Mouse (Mus musculus) lung, postnatal 36 days (tissue): ENCODE measurements at regions not wholly inside any gene's neighbourhood (a gene's known extent, or its start where the extent isn't known, plus 50 kb on each side); places are given as distances from the start of the nearest gene placed in this dataset.

Source experiments
- DNase-seq: peaks from one replicate; pipeline ENCODE4 v3.0.0; 2022; ENCODE audit warnings: mixed read lengths

- no peak for DNase-seq
These were observed 275.3 kb upstream of the Slc24a5 start for GRCm38 (mm10) chr2:124792633-124793036.

DNA sequence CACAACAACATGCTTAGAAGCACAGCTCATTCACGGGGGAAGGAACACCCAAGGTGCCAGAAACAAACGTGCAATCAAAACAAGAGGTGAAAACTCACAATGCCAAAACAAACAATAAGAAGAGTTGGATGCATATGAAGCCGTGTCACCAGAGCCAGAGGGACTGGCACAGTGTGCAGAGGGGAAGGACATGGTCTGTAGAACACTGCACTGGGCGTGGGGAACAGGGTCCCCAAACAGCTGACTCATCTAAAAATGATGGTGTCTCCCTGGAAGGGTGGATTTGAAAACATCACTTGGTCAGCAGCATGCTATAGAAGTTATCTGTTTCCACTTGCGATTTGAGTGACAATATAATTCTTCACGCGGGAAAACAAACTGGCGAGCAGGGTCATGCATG, 256.2 kb upstream of the Slc24a5 start:
- no peak for DNase-seq

DNA sequence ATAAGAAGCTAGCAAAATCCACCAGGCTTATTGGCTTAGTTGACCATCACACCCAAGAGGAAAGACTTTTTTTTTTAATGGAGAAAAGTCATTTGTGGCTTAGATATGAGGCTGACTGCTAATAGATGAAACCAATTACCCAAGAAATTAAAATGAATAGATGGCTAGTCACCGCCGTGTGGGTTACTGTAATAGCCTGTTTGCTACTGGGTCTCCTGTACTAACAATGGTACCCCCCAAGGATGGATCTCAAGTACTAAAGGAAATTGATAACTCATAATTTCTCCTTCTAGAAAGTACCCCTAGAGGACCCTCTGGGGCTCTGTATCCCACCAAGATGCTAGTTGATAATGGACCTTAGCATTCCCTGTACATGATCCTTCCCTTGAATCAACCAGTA, 251.1 kb upstream of the Slc24a5 start:
- DNase-seq = no peak

DNA sequence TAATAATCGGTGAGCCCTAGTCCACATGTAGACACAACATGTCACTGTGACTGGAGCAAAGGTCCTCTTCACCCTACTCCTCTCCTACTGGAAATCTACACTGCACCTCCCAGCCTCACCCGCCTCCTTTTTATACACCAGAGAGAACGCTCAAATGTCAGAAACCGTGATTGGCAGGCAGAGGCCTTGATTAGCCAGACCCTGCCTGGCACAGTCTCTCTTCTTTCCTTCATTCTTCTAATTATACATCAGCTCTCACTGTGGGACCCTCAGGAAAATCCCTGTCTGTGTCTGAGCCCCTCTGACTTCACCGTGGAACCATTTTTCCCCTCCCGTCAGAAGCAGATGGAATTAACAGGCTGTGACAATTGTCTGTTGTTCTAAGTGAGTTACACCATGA, 248.1 kb upstream of the Slc24a5 start:
- DNase-seq = no peak

DNA sequence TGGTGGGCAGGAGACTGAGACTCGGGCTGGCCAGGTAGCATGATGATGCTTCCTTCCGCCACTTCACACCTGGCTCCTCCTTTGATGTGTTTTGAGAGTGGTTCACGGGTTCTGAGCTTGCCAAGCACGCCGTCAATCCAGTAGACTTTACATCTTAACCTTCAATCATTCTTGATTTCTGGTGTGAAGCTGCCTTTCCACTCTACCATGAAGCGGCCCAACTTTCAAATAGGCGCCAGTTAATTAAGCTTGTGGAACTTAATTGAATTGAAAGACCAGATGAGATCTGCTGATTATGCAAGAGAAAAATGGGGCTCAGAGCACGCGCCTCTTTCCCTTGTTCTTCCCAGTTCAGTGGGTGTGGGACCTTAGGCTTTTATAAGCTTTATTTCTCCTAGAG, 247.1 kb upstream of the Slc24a5 start:
- DNase-seq = no peak

DNA sequence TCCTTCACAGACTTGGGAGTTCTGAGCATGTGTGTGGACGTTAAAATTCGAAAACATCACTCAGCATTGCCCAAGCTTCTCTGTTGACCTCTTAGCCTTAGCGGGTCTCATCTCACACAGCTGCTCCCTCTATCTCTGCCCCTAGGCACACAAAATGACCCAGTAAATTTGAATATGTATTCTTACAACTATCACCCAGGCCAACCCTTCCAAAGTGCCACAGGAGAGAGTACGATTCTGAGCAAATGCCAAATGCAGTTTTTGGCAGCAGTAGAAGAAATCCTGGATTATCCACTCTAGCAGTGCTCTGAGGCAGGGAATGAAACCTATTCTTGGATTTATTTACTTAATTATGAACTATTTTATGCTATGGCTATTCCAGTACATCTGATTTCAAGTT, 246.6 kb upstream of the Slc24a5 start:
- no peak for DNase-seq

GRCm38 (mm10) chr2:124848812-124849211, 219.1 kb upstream of the Slc24a5 start:
- DNase-seq = peak; percentile 83

GRCm38 (mm10) chr2:124858504-124858903, 209.4 kb upstream of the Slc24a5 start:
- peak; percentile 93 for DNase-seq

DNA sequence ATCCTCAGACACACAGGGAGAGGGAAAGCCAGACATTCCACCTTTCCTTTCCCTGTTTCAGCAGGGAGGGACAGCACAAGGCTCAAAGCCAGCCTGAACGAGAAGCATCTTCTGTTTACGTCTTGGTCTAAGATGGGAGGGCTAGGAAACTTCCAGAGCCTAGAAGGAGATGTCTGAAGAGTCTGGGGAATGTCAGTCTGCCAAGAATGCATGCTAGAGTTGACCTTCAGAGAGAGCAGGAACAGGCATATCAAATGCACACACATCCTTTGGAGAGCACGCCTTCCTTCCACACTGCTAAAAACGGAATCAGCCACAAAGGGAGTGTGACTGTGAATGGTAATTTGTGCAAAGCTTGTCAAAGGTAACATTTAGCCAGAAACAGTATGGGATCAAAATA, 179.7 kb upstream of the Slc24a5 start:
- DNase-seq = no peak

- no peak for DNase-seq
These were observed 172.9 kb upstream of the Slc24a5 start for GRCm38 (mm10) chr2:124895002-124895401.

- DNase-seq = peak; percentile 39
These were observed 164.4 kb upstream of the Slc24a5 start for GRCm38 (mm10) chr2:124903556-124903955.

GRCm38 (mm10) chr2:124905076-124905475, 162.8 kb upstream of the Slc24a5 start:
- DNase-seq = peak; percentile 70

GRCm38 (mm10) chr2:124918986-124919761, 148.8 kb upstream of the Slc24a5 start:
- DNase-seq = peak; percentile 9

DNA sequence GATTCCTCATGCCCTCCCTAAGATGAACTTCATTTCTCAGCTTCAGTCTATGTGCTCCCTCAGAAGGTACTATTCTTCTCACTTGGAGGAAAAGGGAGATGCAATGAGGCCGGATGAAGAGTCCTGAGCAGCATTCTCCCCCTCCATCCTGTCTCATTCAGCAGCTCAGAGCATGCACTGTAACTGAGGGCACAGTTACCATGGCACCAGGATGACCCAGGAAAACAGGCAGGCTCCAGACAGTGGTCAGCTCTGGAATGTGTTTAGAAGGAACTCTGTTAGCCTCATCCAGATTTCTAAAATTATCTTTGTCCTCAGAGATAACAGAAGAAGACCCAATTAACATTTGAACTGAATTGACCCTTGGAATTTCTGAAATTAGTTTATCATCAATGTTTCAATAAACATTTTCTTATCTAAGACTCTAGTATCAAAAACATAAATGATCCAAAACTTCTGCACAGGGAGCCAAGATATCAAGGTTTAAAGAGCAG, 148.1 kb upstream of the Slc24a5 start:
- peak; percentile 28 for DNase-seq

DNA sequence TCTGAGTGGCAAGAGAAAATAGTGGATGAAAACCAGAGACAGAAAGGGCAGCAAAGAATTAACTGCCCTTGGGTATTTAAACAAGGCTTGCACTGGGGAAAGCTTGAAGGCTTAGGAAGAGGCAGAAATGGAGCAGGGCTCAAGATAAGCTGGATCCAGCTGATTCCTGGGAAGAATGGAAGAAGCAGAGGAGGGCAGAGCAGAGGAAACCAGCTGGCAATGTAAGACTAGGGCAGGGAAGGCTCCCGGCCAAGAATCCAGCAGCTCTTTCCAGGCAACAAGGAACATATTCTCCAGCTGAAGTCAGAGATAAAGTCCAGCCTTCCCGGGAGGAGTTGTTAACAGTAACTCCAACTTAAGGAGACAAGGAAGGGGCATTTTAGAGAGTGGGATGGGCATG, 147.7 kb upstream of the Slc24a5 start:
- peak; percentile 72 for DNase-seq

GRCm38 (mm10) chr2:124927882-124928758, 139.8 kb upstream of the Slc24a5 start:
- DNase-seq = peak; percentile 87

GRCm38 (mm10) chr2:124928759-124929113, 139.2 kb upstream of the Slc24a5 start:
- no peak for DNase-seq

DNA sequence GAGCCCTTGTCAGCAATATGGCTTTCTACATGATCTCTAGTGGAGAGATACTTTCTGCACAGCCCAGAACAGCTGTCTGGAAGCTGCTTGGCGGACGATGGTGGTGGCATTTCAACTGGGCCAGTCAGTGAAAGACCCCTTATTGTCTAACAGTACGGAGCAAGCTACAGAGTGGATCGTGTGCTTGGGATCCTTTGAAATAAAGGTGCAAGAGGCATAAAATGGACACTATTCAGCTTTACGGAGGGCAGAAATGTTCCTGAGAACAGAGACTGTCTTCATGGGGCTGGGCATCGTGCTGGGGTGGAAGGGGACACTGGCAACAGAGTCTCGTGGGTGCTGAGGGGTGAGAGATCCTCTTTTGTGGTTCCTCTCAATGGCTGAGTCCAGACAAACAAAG, 137.2 kb upstream of the Slc24a5 start:
- DNase-seq = no peak

GRCm38 (mm10) chr2:124932566-124932965, 135.4 kb upstream of the Slc24a5 start:
- no peak for DNase-seq

DNA sequence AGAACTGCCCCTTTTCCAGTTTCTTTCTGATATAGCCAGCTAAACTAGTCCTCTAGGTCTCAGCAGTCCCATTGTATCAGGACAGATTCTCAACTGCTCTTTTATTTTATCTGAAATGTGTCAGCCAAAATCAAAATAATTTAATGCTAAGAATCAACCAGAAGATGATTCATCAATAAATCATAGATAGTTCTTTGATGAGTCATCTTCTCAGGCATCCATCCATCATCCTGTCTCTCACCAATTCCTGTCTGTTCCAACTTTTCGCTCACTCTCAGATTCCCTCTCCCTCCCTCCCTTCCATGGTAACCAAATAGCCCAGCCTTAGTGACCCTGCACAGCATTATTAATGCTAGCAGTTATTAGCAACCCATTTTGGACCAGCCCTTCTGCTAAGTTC, 134.0 kb upstream of the Slc24a5 start:
- no peak for DNase-seq

DNA sequence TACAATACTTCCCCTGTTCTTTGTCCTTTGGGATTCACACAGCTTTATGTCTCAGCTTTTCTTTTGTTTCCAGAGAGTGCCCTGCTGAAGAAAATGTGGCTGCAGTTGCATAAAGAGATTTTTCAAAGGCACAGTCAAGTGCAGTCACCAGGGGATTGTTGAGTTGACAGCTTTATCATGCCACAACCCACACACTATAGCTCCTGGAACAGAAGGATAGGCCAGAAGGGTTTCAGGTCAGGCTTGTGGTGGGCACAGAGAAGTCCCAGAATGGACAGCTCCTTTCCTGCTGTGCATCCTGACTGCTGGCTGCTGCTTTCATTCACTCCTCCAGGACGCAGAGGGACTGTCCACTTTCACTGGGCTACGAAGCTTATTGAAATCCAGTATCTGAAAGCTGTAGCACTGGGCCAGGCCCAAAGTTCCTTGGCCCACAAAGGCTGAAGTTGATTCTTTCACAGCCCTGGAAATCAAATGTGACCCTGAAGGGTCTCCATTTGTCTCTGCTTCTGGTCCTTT, 119.6 kb upstream of the Slc24a5 start:
- peak; percentile 10 for DNase-seq

DNA sequence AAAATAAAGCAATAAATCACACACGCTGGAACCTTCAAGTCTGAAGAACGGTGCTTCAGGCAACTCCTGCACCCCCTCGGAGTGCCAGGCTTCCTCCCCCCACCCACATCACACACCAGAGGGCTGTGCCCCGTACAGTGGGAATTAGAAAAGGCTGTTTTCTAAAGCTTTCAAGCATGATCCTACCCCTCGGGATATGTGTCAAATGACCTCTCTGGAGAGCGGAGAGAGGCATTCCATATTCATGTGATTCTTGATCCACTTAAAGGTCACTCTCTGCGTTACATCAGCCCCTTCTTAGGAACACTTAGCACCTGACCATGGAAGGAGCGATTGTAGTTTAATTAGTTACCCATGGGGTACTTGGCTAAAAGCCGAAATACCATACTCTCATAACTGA, 119.1 kb upstream of the Slc24a5 start:
- DNase-seq = peak; percentile 62

GRCm38 (mm10) chr2:124952212-124952611, 115.7 kb upstream of the Slc24a5 start:
- no peak for DNase-seq

DNA sequence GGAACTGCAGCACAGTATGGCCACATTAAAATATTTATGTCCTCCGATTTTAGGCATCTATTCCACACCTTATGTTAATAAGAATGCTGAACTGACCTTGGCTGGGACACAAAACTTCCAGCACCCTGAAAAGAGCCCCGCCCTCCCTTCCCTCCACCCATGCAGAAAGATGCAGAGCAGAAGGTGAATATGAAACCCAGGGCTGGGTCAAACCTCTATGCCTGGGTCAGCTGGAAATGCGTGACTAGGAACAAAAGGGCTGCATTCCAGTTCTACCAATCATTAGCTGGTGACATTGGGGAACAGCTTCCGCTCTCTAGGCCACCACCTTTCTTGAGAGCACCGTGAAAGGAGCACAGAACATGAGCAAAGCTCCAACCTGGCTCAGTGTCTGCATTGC, 114.9 kb upstream of the Slc24a5 start:
- DNase-seq = no peak
